Mouse (Mus musculus) CD4-positive, CD25-positive, alpha-beta regulatory T cell, adult 4 months (primary cell): ENCODE measurements around the gene 6030468B19Rik. TPM values are rescaled to one million over a fixed set of nuclear protein-coding genes. Genes with fewer than 3 reads are reported as not detected.
A peak's percentile ranks its signal among the peaks of the same experiment; 100 is the strongest.
"Not testable (repeated sequence)": the region's sequence is repeated elsewhere in the genome, so short reads cannot be mapped to it uniquely, and the experiment has no call there.

Source experiments
- ATAC-seq: one replicate; pipeline ENCODE4 v1.8.0; 2017
- polyA plus RNA-seq, 2 experiments: library from polyadenylated mRNA; unstranded; fragments of 100-300 nt; shearing (Covaris generic); gene quantifications; one replicate each; pipeline ENCODE4 v1.2.1; 2017

Gene 6030468B19Rik
- polyA plus RNA-seq, 2 experiments from 2014 or later, result 1.0 TPM; not detected in 1

DNA sequence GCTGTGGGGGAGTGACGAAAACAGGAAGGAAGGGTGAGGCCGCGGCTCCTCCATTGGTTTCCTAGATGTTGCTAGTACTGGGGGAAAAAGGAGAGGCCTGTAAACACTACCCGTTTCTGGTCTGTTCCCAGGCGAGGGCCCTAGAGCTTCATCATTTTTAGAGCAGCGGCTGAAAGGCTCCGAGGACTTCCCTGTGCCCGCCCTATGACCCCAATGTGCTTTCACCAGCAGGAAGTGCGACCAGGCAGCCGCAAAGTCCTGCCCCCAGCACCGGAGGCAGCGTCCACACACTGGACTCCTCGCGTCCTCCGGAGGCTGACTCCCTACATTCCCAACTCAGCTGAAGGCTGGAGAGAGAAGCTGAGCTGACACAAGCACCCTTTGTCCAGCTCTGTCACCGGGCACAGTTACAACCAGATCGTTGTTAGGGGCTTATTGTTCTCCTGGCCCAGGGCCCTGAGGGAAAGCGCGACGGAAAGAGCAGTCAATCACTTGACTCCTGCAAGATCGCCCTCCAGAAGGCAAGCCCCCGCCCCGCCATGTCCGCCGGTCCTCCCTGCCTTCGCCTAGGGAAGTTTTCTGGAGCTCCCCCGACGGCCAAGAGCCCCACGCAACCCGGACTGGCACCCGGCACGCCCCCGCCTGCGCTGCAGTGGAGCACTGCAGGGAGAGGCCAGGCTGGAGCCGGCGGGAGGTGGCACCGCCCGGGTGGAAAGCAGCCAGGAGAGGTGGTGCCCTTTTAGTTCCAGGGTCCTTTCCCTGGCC, 17.8 kb upstream of the 6030468B19Rik start:
- no peak for ATAC-seq

DNA sequence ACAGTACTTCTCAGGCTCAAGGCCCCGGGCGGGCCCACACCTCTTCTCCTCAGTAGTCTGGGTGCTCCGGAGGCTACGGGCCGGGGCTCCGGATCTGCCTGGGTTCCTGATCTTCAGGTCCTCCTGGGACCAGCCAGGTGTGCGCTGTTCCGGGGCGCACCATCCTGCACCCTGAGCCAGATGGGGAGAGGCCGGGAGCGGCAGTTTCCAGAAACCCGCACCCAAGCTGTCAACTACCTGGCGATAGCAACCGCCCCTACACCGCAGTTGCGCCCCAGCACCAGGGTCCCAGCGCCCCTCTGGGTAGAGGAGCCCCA, 17.3 kb upstream of the 6030468B19Rik start:
- ATAC-seq, result no peak

DNA sequence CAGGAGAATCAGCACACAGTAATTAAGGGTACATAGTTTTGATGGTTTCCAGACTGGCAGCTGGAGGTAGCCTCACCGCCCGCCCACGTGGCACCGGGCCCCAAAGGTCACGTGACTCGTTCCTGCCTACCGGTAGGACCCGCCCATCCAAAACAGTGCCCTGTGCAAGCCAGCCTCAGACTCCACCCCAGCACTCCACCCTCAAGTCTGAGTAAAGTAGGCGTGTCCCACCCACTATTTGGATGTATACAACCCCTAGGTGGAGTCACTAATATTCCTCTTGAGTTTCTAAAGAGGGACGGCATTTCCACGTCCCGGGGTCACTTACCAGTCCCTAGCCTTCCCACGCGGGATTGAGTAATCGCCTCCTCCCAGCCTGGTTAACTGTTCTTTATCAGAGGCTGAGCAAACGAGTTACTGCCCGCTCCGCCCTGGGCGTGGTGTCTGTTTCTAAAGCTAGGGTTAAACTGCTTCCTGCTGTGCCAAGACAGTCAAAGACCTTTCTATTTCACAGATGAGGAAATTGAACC, 16.8 kb upstream of the 6030468B19Rik start:
- peak; percentile 74 for ATAC-seq

DNA sequence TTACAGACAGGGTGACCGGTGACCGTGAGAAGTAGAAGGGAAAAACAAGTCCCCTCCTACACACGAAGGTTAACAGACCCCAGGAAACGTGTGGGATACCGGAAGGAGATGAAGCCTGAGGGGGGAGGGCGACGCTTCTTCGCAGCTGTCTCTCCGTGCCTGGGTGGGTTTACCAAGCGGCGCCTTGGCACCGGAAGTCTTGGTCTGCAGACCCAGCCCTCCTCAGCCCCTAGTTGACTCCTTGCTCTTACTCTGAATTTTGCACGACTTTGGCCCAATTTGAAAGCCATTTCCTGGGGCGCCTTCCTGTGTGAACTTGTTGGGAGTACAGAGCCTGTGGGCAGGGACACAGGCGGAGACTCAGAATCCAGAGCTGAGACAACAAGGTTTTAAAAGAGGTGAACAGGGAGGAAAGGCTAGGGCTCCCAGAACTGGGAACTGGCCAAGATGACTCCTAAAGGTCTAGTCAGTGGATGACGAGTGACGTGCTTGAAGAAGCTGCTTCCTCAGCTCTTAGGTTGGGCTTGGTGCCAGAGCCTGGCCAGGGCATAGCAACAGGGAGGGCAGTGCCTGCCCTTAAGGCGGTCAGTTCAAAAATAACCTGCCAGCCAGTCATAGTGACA, 16.1 kb upstream of the 6030468B19Rik start:
- ATAC-seq, result peak; percentile 26

DNA sequence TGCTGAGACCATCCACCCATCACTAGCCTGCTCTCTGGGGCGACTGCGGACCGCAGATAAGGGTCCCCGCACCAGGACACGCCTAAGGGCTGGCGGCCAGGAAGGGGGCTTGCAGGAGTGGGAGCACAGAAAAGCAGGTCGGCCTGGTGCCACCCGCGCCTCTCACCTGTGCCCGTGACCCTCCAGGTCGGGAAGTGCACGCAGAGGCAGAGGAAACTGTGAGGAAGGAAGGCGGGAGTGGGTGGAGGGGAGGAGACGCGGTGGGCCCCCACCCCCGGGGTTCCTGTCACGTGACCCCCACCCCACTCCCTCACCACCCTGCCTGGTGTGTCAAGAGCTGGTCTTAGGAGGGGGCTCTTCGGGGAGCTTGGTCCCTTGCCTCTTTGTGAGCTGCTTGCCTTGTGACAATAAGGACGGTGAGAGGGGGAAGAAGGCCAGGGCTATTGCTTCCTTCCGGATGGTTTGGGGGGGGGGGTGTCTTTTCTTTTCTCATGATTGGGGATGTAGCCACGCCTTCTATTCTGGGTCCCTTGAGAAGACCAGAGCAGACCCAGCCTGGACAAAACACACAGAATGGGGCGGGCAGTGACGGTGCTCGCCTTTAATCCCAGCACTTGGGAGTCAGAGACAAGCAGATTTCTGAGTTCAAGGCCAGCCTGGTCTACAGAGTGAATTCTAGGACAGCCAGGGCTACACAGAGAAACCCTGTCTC, 15.3 kb upstream of the 6030468B19Rik start, which contains the start of the genes Tmc8 and Tmc6:
Gene Tmc8, plus strand, starts transcription at position 84 of the 712 bp plus-strand sequence.
Gene Tmc6, minus strand, starts transcription at position 206 of the 712 bp plus-strand sequence.
- peak; percentile 35 for ATAC-seq

DNA sequence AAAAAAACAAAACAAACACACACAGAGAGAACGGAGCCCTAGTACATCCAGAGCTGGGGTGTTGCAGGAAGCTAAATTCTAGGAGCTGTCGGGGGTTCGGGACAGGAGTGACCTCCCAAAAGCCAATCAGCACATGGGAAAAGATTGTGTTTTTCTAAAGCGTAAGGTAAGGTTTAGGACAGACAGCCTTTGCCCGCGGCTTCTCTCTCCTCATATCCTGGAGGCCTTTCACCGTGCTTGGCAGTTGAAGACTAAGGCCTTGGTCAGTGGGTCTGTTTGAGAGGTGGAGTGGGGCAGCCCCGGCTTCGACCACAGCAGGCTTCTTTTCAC, 14.8 kb upstream of the 6030468B19Rik start:
- no peak for ATAC-seq

DNA sequence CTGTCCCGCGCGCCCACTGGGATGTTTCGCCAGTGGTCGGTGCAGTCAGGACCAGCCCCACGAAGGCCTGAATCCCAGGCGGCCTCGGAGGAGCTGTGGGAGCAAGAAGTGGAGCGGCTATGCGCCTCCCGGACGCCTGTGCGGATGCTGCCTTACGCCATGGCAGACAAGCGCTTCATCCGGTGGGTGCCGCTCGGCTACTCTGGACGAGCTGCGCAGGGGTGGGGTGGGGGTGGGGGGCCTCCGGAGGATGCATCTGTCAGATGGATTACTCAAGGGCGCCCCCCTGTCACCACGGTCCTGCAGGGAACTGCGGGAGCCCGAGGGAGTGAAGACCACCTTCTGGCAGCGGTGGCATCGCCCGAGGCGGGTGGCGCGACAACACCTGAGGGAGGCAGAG, 14.4 kb upstream of the 6030468B19Rik start:
- peak; percentile 19 for ATAC-seq

DNA sequence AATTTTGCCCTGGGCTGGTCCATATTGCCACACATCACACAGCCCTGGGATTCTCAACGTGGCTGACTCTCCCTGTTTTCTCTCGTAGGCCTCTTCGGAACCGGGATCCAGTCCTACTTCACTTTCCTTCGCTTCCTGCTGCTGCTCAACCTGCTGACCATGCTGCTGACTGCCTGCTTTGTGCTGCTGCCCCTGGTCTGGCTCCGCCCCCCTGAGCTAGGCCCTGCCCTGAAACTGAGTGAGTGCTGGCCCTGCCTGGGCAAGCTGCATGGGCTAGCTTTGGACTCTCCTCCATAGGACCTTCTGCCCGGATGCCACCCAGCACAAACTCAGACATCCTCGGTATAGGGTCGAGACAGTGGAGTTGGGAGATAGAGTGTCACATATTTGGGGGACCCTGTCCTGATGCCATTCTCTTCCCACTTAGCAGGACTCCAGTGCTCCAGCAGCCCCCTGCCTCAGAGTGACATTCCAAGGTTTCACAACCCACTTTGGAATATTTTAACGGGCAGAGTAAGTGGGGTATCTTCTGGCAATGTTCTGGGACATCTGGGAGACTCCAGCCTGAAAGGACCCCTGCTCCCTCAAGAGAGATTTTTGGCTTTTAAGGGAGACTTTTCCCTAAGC, 13.7 kb upstream of the 6030468B19Rik start:
- ATAC-seq, result no peak

DNA sequence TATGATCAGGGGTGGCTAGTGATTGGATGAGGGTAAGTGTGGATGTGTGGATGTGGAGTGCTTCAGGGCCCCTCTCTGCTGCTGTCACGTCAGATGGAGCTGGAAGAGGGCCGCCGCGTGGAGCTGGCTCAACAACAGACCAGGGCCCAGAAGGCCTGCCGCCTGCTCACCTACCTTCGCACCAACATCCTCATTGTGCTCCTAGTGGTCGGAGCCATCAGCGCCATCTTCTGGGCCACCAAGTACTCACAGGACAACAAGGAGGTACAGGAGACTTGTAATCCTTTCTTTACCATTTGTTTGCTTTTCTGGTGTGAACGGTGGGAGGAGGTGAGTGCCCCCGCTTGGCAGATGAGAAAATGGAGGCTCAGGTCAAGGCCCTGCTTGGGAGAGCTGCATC, 11.2 kb upstream of the 6030468B19Rik start:
- ATAC-seq, result no peak

DNA sequence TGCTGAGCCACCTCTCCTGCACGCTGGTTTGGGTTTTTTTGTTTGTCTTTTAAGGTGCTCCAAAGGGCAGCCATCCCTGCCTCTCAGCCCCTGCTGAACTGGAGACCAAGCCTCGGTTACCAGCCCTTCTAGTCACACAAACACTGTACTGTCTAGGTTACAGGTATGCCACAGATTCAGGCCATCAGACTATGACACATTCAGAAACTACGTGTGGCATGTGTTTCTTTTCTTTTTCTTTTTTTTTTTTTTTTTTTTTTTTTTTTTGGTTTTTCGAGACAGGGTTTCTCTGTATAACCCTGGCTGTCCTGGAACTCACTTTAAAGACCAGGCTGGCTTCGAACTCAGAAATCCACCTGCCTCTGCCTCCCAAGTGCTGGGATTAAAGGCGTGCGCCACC, 9.0 kb upstream of the 6030468B19Rik start:
- ATAC-seq, result not testable (repeated sequence)

DNA sequence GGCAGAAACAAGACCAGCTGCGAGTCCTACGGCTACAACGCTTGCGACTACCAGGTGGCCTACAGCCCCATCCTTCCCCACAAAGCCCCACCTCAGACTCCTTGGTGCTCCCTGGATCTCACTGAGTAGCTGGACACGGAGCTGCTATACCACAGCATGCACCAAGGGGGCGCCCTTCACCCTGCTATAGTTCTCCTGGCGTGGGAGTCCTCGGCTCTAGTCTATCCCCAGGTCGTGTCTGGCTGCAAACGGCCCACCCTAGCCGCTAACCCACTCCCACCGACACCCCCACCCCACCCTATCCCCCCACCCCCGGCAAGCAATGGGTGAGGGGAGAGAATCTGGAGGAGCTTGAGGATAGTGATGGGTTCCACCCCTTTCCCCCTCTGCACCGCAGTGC, 7.2 kb upstream of the 6030468B19Rik start:
- ATAC-seq, result peak; percentile 56

DNA sequence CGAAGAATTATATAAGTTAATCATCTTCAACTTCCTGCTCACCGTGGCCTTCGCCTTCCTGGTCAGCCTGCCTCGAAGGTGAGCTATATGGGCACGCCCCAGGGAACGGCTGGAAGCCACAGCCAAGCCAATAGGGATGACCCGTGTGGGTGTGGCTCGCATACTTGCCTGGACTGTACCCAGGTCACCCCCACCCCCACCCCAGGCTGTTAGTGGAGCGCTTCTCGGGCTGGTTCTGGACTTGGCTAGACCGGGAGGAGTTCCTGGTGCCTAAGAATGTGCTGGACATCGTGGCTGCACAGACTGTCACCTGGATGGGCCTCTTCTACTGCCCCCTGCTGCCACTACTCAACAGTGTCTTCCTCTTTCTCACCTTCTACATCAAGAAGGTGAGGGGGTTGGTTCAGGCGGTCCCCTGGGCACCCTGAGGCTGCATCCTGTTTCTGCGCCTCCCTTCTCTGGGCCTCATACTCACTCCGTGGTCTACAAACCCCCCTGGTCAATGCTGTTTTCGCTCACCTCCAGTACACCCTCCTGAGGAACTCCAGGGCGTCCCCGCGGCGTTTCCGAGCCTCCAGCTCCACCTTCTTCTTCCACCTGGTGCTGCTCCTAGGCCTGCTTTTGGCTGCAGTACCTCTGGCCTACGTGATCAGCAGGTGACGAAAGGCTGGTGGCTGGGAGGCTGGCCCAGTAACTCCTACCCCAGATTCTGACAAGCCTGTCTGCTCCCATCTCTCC, 6.6 kb upstream of the 6030468B19Rik start:
- ATAC-seq, result no peak

DNA sequence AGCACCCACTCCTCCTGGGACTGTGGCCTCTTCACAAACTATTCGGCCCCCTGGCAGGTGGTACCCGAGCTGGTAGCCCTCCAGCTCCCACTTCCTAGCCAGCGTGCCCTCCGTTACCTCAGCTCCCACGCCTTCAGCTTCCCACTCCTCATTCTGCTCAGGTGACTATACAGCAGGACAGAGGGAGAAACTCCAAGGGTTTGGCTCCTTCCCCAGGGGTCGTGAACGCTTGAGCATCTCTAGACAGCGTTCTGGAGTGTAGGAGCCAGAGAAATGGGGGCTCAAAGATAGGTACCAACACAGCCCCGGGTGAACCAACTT, 6.1 kb upstream of the 6030468B19Rik start:
- no peak for ATAC-seq

DNA sequence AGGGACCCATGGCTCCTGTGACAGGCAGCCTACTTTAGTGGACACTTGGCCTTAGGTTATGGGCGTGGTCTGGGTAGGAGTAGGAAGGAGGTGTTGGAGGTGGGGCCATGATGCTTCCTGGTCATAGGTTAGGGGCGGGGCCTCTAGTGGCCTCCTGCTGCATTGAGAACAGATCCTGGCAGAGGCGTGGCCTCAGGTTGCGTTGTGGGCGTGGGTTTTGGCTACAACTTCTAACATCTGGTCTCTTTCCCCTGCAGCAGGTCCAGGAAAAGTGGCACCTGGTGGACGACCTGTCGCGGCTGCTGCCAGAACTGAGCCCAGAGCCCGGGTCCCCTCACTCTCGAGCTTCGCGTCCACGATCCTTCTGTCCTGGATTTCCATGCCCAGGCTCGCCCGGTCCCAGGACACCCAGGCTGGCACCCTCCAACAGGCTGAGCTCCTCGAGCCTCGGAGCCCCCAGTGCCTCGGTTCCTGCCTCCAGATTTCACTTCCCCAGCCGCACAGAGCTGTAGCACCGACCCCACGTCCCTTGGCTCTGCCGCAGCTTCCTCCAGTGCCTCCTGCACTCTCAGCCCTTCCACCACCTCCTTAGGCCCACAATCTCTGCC, 5.1 kb upstream of the 6030468B19Rik start:
- no peak for ATAC-seq

DNA sequence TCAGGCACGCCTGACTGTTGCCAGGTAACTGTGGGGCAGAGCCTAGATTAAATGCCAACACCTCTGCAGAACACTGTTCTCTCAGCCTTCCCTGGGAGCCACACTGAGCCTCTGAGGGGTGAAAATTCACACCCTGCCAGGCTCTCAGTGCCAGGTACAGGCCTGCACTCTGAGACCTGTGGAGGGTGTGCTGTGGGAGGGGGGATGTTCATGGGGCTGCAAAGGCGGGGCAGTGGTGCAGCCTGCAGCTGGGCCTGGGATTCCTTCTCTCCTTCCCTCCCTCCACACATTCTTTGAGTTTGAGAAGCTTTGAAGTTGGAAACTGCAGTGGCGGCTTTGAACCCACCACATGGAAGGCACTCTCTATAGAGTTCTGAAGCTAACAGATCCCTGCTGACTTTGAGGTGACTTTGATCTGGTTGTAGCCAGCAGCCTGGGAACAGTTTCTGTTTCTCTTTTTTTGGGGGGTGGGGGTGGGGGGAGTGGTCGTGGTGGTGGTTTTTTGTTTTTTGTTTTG, 3.4 kb upstream of the 6030468B19Rik start:
- peak; percentile 20 for ATAC-seq

DNA sequence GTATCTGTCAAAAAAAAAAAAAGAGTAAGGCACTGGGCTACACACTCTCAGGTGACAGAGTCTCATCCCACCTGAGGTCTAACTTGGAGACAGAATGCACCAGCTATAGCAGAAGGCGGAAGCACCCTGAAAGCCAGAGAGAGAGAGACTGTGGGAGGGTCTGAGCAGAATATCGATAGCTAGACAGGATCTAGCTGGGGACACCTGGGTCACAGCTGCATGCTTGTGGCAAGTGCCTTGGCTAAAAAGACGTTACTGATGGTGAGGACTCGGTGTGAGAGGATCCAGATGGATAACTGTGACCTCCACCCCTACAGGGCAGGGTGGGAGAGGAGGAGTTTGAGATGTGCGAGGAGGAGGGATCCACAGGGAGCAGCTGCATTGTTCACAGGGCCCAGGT, 506 bp upstream of the 6030468B19Rik start:
- no peak for ATAC-seq

DNA sequence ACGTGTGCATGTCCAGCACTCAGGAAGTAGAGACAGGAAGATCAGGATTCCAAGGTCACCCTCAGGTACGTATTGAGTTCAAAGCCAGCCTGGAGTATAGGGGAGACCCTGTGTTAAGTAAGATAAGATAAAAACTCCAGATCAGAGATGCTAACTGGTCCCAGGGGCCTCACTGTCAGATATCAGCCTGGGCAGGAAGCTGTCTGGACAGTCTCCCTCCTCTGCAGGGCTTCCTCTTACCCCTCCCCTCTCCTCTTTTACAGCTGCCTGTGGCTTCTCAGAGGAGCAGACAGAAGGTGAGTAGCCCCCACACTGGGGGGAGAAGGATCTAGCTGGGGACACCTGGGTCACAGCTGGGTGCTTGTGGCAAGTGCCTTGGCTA, 691 bp downstream of the 6030468B19Rik start:
- peak; percentile 57 for ATAC-seq

DNA sequence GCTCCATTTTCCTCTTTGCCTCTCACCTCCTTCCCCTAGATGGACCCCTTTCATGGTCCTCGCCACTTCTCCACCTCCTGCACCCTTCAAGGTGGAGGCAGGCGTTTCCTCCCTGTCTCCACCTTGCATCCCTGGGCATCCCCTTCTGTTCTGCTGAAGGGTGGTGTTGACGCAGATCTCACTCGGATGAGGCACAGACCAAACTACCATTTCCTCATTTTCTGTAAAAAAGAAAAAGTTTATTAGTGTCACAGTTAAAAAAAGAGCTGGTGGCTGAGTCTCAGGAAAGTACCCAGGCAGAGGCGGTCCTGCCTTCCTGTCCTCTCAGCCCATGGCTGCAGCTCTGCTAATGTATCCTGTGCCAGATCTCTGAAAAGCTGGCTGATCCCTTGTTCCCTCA, 1.7 kb downstream of the 6030468B19Rik start:
- peak; percentile 76 for ATAC-seq

DNA sequence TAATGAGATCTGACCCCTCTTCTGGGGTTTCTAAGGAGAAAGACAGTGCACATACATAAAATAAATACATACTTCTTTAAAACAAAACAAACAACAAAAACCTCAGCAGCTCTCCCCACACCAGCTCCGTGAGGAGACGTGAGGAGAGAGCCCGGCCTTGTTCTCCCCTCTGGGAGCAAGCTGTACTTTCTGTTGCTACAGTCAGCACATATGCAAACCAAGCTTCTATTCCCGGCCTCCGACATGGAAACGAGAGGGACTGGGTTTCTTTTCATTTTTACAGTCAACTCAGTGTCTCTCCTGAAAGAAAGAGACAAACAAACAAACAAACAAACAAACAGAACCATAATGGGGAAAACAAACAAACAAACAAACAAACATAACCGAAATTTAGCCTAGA, 2.6 kb downstream of the 6030468B19Rik start:
- no peak for ATAC-seq

DNA sequence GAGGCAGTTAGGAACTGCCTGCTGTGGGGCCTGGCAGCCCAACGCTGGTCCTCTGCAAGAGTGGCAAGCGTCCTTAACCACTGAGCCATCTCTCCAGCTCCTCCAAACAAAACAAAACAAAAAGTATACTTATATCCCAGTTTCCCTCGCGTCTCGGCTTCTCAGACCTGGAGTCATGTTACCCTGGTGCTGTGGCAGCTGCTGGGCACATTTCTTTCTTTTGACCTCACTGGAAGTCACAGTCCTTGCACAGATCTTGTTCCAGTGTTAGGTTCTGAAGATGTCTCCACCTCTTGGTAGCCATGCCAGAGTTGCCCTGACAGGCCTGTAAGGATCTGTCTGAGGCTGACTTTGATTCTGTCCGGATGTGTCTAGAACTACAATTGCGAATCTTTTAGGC, 4.2 kb downstream of the 6030468B19Rik start:
- ATAC-seq, result no peak

DNA sequence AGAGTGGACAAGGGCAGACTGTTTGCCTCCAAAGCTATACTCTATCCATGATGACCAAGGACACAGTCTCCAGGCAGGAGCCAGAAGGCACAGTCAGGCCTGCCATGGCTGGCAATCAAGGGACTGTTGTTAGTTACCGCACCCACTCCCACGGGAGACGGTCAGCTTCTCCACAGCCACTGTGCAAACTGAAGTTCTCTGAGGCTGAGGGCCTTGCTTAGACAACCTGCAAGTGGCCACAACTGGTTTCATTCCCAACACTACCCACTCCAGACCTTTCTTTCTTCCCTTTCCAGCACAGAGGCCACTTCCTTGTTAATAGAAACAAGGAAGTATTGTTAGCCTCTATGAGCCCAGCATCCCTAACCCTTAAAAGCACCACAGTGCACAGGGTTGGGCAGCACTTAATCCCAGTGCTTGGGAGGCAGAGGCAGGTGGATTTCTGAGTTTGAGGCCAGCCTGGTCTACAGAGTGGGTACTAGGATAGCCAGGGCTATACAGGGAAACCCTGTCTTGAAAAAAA, 5.8 kb downstream of the 6030468B19Rik start:
- no peak for ATAC-seq

DNA sequence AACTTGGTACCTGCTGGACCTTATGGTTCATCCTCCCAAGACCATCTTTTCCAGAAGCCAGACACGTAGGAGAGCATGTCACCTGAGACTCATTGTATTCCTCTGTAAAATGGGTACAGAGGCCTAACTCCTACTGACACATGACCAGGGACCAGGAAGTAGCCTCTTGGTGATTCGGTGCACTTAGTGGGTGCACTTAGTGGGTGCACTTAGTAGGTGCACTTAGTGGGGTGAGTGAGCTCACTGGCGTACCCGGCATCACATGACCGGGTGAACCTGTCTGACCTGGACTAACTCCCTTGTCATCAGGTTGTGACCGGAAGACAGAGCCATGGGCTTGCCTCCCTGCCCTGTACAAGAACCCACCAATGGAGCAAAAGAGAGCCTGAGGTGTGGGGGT, 9.3 kb downstream of the 6030468B19Rik start:
- no peak for ATAC-seq
